Mouse (Mus musculus) liver, adult 2 months (tissue): Measurements from ENCODE around the gene Drap1. TPM values are rescaled to one million over a fixed set of nuclear protein-coding genes. Genes with fewer than 3 reads are reported as not detected.

Experiments
- DNase-seq: peaks from one replicate; pipeline ENCODE4 v3.0.0-alpha.2; 2011; ENCODE audit warnings: low read depth, low spot score; ENCODE audit errors: extremely low read depth
- H3K27ac ChIP-seq: fragments of 200-500 bp; replicated peaks from 2 replicates; pipeline ENCODE4 v1.5.1; 2012; ENCODE audit warnings: low read depth, mild to moderate bottlenecking, control low read depth, inconsistent platforms, low read length; ENCODE audit not compliant: insufficient read depth
- H3K27me3 ChIP-seq: fragments of 200-500 bp; 2 replicates; pipeline ENCODE4 v1.6.1; 2012; ENCODE audit warnings: mild to moderate bottlenecking, moderate library complexity, low read length, inconsistent platforms; ENCODE audit not compliant: control insufficient read depth, insufficient read depth
- H3K36me3 ChIP-seq: fragments of 200-500 bp; 2 replicates; pipeline ENCODE4 v1.6.1; 2012; ENCODE audit warnings: low read length, inconsistent platforms; ENCODE audit not compliant: control insufficient read depth, insufficient read depth
- H3K4me1 ChIP-seq: fragments of 200-500 bp; 2 replicates; pipeline ENCODE4 v1.6.1; 2011; ENCODE audit warnings: low read length; ENCODE audit not compliant: control insufficient read depth, insufficient read depth
- H3K4me3 ChIP-seq: fragments of 200-500 bp; 2 replicates; pipeline ENCODE4 v1.5.1; 2011; ENCODE audit warnings: low read depth, mild to moderate bottlenecking, control low read depth, low read length, moderate library complexity; ENCODE audit not compliant: insufficient read depth
- H3K79me2 ChIP-seq: fragments of 200-500 bp; 2 replicates; pipeline ENCODE4 v1.6.1; 2012; ENCODE audit warnings: inconsistent platforms, mild to moderate bottlenecking, low read length, moderate library complexity; ENCODE audit not compliant: control insufficient read depth, insufficient read depth
- H3K9ac ChIP-seq: fragments of 200-500 bp; 2 replicates; pipeline ENCODE4 v1.6.1; 2012; ENCODE audit warnings: low read depth, mild to moderate bottlenecking, control low read depth, inconsistent platforms, low read length
- CTCF ChIP-seq: fragments of 200-500 bp; IDR thresholded peaks from 2 replicates; pipeline ENCODE4 v1.5.1; 2011; ENCODE audit warnings: low read depth, low read length, control low read depth
- POLR2A ChIP-seq: fragments of 200-500 bp; IDR thresholded peaks from 2 replicates; pipeline ENCODE4 v1.6.1; 2011; ENCODE audit warnings: low read length, control low read depth; ENCODE audit not compliant: insufficient read depth; ENCODE audit errors: extremely low read depth
- WGBS: fragments of 180-500 bp; shearing (Covaris S2); methylation state at CpG from one replicate; pipeline ENCODE4 v1.1.7; 2018; 5-methylcytosine and 5-hydroxymethylcytosine counted together
- polyA plus RNA-seq: library from polyadenylated mRNA; depleted of rRNA; stranded (reverse); fragments of >200 nt; gene quantifications from 2 replicates; pipeline ENCODE4 v1.2.3, GENCODE M21; 2012
- total RNA-seq: library from RNA; depleted of rRNA; stranded (reverse); fragments of >200 nt; gene quantifications from 2 replicates; pipeline ENCODE4 v1.2.3, GENCODE M21; 2014

The Drap1 gene
- total and polyA plus RNA-seq, 2 experiments: 57.1 to 80.5 TPM

DNA sequence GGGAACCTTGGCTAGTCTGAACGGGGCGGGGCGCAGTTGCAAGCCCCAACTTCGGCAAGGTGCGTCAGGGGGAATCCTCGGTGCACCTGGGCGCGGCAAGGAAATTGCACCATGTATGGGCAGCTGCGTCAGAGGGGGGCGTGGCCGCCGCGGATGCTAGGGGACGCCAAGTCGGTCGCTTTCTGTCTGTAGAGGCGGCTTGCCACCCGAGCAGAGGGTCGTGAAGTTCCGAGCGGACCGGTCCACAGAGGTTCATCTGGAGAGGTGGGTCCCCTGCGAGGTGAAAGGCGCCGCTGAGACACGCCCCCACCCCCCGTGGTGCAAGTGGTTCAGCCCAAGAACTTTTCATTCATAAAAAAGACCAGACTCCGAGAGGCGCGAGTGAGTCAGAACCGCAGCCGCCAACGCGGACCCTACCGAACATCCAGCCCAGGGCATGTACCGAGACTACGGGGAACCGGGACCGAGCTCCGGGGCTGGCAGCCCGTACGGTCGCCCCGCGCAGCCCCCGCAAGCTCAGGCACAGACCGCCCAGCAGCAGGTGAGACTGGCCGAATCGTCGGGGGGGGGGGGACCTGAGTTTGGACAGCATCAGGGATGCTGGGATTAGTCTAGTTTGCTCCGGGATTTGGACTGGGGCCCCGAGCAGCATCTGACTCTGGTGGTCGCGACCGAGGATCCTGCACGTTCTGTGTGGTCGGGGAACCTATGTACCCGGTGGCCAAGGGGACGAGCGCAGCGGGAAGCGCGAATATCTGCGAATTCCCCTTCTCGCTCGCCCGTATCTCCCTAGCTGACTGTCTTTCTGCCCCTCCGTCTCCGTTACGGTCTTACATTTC, 23.0 kb upstream of the Drap1 start, which contains the start of gene Fosl1:
Fosl1 (plus strand) TSS at position 33 of the 839 bp plus-strand sequence.
- H3K36me3 ChIP-seq: no peaks in the 10 kb centered on the region
- peaks cover 16% of the 10 kb centered on the region for H3K27me3 ChIP-seq
- no peaks in the 10 kb centered on the region for H3K79me2 ChIP-seq
- no peak within 1 kb of the TSS for H3K27ac ChIP-seq
- no peak for TF ChIP-seq POLR2A
- no peak for TF ChIP-seq CTCF
- peaks cover 5% of the 10 kb centered on the region for H3K4me1 ChIP-seq
- peak within 1 kb of the TSS; percentile 65 for H3K4me3 ChIP-seq
- WGBS: 2% methylated on average over 70 of the region's 70 CpGs
- H3K9ac ChIP-seq: no peak within 1 kb of the TSS
- DNase-seq: no peak

DNA sequence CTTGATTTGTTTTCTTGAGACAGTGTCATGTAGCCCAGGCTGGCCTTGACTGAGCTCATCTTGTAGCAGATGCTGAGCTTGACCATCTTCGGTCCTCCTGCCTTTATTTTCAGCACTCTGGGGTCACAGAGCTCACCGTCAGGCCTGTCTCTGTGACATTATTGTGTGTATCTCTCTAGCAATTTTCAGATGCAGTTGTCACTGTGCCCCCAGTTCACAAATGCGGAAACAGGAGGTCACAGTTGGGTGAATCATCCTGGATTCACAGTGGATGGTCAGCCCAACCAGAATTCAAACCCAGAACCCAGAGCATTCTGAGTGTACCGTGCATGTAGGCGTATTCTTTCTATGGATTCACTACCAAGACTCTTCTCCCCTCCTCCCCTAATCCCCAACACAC, 21.0 kb upstream of the Drap1 start:
- H3K79me2 ChIP-seq: no peaks in the 10 kb centered on the region
- peaks cover 16% of the 10 kb centered on the region for H3K27me3 ChIP-seq
- H3K4me3 ChIP-seq: no peak overlapping the region
- TF ChIP-seq POLR2A (no peak), CTCF (no peak)
- 95% methylated on average over 5 of the region's 5 CpGs for WGBS
- no peak overlapping the region for H3K9ac ChIP-seq
- H3K27ac ChIP-seq: no peak overlapping the region
- no peak for DNase-seq
- peaks cover 5% of the 10 kb centered on the region for H3K4me1 ChIP-seq
- no peaks in the 10 kb centered on the region for H3K36me3 ChIP-seq

DNA sequence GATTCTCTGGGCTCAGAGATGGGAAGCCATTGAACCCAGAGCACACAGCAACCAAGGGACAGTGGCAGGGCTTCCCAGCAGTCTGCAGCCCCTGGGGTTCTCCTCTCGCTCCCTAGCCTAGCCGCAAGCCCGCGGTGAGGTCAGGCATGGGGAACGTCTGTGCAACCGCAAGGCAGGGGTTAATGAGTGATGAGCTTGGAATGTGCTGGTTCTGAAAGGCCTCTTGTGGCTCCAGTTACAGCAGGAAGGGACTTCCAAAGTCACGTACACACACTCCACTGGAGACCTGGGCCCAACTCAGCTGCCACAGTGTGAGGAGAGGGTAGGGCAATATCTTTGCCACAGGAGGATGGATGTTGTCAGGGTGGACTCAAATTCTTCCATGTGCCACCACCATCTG, 20.2 kb upstream of the Drap1 start:
- Histone ChIP-seq H3K4me1 (peaks cover 5% of the 10 kb centered on the region), H3K27ac (no peak overlapping the region), H3K36me3 (no peaks in the 10 kb centered on the region), H3K27me3 (peaks cover 21% of the 10 kb centered on the region), H3K79me2 (no peaks in the 10 kb centered on the region), H3K4me3 (no peak overlapping the region), H3K9ac (no peak overlapping the region)
- no peak for TF ChIP-seq POLR2A
- TF ChIP-seq CTCF: no peak
- no peak for DNase-seq
- WGBS: 57% methylated on average over 7 of the region's 7 CpGs

DNA sequence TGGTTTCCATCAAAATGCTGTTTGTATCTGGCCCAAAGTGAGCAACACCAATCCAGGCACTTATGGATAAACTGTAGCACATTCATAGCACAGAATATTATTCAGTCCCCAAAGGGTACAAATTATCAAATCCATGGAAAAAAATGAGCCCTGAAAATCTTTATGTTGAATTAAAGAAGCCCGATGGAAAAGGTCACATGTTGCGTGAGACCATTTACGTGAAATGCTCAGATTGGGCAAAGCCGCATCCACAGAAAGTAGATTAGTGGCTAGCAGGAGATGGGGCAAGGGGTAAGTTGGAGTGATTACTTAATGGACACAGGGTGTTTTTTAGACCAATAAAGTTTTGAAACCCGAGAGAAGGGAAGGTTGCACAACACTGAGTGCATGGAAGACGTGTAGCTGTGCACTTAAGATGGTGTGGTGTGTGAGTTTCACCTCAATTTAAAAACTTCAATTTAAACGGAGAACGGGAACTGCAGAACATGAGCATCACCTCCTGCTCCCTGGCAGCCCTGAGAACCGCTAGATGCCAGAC, 19.7 kb upstream of the Drap1 start:
- H3K36me3 ChIP-seq: no peaks in the 10 kb centered on the region
- H3K4me3 ChIP-seq: no peak overlapping the region
- TF ChIP-seq CTCF (no peak), POLR2A (no peak)
- no peak overlapping the region for H3K27ac ChIP-seq
- peaks cover 21% of the 10 kb centered on the region for H3K27me3 ChIP-seq
- no peak for DNase-seq
- WGBS: 52% methylated on average over 9 of the region's 9 CpGs
- H3K79me2 ChIP-seq: no peaks in the 10 kb centered on the region
- peaks cover 5% of the 10 kb centered on the region for H3K4me1 ChIP-seq
- H3K9ac ChIP-seq: no peak overlapping the region

DNA sequence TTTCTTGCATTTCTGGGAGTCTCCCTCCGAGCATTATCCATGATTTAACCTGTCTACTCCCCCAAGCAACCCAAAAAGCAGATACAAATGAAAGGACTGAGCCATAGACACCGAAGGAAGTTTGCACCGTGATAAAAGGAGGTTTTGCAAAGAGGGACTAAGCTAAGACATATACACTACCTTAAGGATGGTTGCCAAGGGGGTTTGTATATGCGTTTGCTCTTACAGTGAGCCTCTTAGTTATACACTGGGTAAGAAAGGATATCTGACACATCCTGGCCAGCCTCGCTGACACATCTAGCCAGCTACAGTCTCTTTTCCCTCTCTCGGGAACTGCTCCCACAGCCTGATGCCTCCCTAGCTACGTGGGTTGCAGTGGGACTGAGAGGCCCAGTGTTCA, 9.2 kb upstream of the Drap1 start:
- no peaks in the 10 kb centered on the region for H3K36me3 ChIP-seq
- H3K79me2 ChIP-seq: no peaks in the 10 kb centered on the region
- H3K27me3 ChIP-seq: no peaks in the 10 kb centered on the region
- DNase-seq: no peak
- 67% methylated on average over 7 of the region's 7 CpGs for WGBS
- H3K27ac ChIP-seq: no peak overlapping the region
- peaks cover 5% of the 10 kb centered on the region; the same call in 1 of the 2 replicates for H3K4me1 ChIP-seq
- TF ChIP-seq CTCF (no peak), POLR2A (no peak)
- H3K4me3 ChIP-seq: no peak overlapping the region
- H3K9ac ChIP-seq: no peak overlapping the region
